Mouse (Mus musculus) A20 (cell line): ENCODE measurements around the gene Slfn8.
A peak's percentile ranks its signal among the peaks of the same experiment; 100 is the strongest.
"Not testable (repeated sequence)": the region's sequence is repeated elsewhere in the genome, so short reads cannot be mapped to it uniquely, and the experiment has no call there.

Experiments
- DNase-seq: peaks from one replicate; pipeline ENCODE4 v3.0.0-alpha.2; 2011; ENCODE audit warnings: low read depth, low spot score

Gene Slfn8

GRCm38 (mm10) chr11:82991469-82992166 is 29.0 kb downstream of the Slfn8 start, which contains the start of gene Slfn9:
Gene Slfn9 (minus strand): TSS chr11:82991830.
- DNase-seq = no peak

DNA sequence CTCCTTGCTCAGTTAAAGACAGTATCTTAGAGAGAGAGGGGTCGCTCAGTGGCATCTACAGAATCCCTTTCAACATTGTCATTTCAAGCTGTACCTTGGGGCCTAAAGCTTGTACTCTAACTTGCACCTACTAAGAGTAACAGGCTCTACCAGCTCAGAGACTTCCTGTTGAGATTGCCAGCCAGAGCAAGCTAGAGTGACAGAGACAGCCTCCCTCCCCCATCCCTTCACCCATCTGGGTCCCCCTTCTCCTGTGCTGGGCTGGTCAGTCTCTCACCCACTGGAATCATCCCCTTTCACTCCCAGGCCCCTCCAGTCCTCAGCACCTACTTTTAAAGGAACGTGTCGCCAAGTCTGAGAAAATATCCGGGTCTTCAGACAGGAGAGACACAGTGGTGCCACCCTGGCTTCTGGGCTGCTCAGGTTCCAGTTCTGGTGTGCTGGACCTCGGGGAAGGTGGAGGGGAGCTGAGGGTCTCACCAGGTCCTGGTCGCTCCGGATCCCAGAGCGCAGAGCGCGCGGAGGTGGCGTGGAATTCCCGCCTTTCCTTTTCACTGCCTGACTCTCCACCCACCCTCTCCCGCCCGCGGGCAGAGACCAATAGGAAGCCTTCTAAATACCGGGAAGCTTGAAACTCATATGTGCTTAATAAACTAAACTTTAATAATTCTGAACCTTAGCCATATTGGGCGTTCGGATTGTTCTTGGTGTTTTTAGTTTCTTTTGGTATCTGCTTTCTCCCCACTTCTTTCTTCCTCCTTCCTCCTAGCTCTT is 29.8 kb downstream of the Slfn8 start:
- not testable (repeated sequence) for DNase-seq

DNA sequence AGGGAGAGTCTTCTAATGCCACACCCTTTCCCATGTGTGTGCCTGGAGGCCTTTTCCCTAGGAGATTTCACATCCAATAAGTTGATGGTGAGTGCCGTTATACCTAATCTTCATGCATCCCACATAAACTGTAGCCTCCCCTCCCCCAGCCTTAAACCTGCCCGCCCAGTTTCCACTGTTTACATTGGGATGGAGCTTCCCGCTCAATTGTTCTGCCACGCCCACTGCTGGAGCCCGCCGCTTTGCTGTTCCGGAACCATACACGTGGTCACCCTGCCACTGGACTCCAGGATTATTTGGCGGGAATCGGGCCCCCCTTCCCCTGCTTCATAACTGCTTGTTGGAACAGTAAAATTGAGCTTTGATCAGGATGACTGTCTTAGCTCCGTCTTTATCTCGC is 31.3 kb downstream of the Slfn8 start:
- no peak for DNase-seq

DNA sequence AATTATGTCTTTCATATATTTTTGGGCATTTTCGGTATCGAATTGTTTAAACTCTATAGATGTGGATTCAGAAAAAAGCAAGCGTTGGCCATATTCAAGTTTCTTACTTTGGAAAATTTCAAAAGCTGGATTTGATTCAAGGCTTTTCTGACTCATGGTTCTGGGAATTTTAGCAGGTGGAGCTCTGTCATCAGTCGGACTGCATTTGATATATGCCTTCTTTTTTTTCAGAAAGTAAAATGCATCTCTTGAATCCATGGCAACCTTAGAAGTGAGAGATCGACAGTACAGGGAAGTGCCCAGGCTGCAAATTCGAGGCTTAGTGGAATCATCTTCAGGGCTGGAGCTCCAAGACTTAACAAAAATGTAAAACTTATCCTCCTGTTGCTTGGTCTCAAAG is 33.0 kb downstream of the Slfn8 start:
- no peak for DNase-seq

- DNase-seq = no peak
These were observed 37.4 kb downstream of the Slfn8 start for GRCm38 (mm10) chr11:82983193-82983592.

DNA sequence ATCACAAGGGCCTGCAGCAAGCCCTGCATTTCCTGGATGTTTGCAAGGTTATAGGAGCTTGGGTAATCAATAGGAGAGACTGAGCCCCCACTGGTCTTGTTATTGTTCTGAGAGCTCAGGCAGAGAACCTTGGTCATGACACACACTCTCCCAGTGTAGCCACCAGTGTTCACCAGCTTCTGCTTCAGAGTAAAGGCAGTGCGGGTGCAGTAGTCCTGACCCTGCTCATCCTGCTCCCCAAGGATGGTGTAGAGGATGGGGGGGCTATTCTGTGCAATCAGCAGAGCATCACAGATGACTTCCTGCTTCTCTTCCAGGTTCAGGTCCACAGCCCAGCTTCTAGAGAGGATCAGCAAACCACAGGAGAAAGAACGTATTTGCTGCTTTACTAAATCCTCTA is 38.2 kb downstream of the Slfn8 start:
- not testable (repeated sequence) for DNase-seq

- DNase-seq = no peak
These were observed 46.7 kb downstream of the Slfn8 start for GRCm38 (mm10) chr11:82973916-82974315.

DNA sequence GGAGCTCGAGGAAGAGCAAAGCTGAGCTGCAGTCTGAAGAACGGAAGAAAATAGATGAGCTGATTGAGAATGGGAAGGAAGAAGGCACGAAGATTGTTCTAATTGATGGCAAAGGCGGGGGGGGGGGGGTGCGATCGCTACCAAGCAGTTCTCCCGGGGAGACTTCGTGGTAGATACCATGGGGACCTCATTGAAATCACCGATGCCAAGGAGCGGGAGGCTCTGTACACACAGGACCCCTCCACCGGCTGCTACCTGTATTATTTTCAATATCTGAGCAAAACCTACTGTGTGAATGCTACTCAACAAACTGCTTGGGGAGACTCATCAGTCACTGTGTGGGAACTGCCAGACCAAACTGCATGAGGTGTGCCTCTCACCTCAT is 49.0 kb downstream of the Slfn8 start:
- DNase-seq = no peak

GRCm38 (mm10) chr11:82970712-82971589 is 49.7 kb downstream of the Slfn8 start:
- no peak for DNase-seq

- DNase-seq = peak; percentile 45
These were observed 58.4 kb downstream of the Slfn8 start for GRCm38 (mm10) chr11:82962215-82962614.

DNA sequence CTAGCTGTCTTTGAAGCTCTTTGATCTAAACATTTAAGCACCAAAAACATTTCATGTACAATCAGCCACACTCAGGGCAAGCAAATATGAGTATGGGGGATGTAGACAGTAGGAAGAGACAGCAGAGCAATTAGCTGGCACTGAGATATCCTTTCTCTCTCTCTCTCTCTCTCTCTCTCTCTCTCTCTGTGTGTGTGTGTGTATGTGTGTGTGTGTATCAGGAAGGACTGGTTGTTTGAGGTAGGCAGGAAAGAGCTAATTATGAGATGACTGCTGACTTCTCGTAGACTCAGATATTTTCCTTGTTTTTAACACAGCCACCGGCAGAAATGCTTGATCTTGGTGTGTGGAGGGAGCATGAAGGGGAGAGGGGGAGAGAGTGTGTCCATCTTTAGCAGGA is 58.9 kb downstream of the Slfn8 start:
- DNase-seq = no peak

DNA sequence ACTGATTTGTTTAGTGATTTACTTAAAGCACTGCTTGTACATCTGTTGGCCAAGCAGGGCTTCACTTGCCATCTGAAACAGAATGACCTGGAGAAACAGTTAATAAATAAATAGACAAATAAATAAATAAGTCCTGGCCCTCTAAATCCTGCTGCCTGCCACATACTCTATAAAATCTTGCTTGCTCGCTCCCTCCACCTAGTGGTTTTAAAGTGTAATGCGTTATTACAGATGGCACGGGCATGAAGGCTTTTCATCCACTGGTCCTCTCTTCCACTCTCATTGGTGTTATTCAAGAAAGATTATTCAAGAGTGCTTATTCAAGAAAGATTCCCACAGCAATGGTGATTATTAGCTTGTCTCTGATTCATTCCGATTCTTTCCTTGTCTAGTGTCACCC is 61.0 kb downstream of the Slfn8 start:
- DNase-seq = peak; percentile 54

- DNase-seq = no peak
These were observed 63.7 kb downstream of the Slfn8 start for GRCm38 (mm10) chr11:82956925-82957324.

GRCm38 (mm10) chr11:82954631-82955030 is 66.0 kb downstream of the Slfn8 start:
- no peak for DNase-seq

DNA sequence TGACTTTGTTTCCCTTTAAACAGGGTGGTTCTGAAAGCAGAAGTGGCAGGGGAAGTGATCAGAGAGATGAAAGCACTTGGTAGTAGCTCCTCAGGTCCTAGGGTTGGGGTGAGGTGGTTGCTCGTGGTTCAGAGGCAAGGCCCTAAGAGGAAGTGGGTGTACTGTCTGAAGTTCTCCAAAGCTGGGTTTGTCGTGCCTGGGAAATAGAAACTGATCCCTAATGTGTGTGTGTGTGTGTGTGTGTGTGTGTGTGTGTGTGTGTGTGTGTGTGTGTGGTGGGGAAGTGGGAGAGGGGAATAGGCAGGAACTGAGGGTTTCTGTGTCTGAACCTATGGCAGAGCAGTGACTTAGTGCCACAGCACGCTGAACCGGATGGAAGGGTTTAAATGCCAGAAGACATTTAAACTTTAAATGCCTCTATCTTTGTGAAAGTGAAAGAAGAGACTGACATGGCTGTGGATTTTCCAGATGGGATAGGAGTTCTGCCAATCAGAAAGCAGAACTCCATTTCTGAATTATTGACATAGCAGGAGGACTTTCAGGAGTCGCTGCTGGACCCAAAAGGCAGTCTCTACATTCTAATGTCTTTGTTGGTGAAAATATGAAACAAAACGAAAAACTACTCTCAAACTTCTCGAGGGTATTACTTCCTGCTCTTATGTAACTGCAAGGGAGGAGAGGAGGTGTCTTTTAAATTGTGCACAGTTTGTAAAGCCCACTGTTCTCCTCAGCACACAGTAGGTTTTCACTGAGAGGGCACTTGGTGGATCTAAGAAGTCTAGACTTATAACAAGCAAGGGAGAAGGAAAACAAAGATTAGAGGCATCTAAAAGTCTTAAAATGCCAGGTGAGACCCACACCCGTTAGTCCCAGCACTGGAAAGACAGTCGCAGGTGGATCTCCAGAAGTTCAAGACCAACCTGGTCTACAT is 67.7 kb downstream of the Slfn8 start:
- DNase-seq = peak; percentile 59
